Mouse (Mus musculus): ENCODE results near the gene 2210407C18Rik. TPM values are rescaled to one million over a fixed set of nuclear protein-coding genes. Genes with fewer than 3 reads are reported as not detected.

Gene 2210407C18Rik
- polyA plus RNA-seq, 1 experiment from 2014 or later, result not detected

DNA sequence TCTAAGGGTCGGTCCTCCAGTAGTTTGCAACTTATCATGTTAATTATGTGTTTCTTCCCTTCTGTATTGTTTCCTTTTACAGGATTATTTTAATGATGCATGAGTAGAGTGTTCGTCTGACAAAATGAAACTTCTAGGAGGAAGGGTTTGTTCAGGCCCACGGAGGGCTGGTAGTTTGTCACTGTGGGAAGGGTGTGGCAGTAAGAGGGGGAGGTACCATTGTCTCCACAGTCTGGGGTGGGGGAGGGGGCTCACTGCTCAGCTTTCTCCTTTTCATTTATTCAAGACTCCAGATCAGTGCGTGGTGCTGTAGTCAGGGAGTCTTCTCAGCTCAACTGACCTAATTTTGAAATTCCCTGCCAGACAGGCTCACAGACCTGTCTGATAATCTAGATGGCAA lies 10.3 kb upstream of the 2210407C18Rik start:
- no peaks in the 10 kb centered on the region for H3K9me3 ChIP-seq
- no peak overlapping the region for H3K4me3 ChIP-seq (replicated peaks)
- no peak overlapping the region for H3K9ac ChIP-seq (replicated peaks)
- WGBS, result 44% methylated on average over 4 of the region's 4 CpGs
- no peak for ATAC-seq
- no peaks in the 10 kb centered on the region for H3K36me3 ChIP-seq
- no peaks in the 10 kb centered on the region for H3K27me3 ChIP-seq
- H3K27ac ChIP-seq, result no peak overlapping the region
- H3K4me1 ChIP-seq (replicated peaks), result 0 out of 2 replicates have a peak, but pooled peaks cover 3% of the 10 kb centered on the region
- no peak overlapping the region for H3K4me2 ChIP-seq (replicated peaks)

- H3K9me3 ChIP-seq, result no peaks in the 10 kb centered on the region
- no peak overlapping the region for H3K9ac ChIP-seq (replicated peaks)
- no peak for ATAC-seq
- no peaks in the 10 kb centered on the region for H3K27me3 ChIP-seq
- H3K4me3 ChIP-seq (replicated peaks), result no peak overlapping the region
- WGBS, result 52% methylated on average over 6 of the region's 6 CpGs
- H3K36me3 ChIP-seq, result no peaks in the 10 kb centered on the region
- H3K27ac ChIP-seq, result no peak overlapping the region
- no peaks in the 10 kb centered on the region for H3K4me1 ChIP-seq (replicated peaks)
- H3K4me2 ChIP-seq (replicated peaks), result no peak overlapping the region
Observed at GRCm38 (mm10) chr11:58618793-58619192, 2.9 kb upstream of the 2210407C18Rik start.

GRCm38 (mm10) chr11:58618369-58618768 lies 2.5 kb upstream of the 2210407C18Rik start:
- 77% methylated on average over 3 of the region's 3 CpGs for WGBS
- ATAC-seq, result no peak
- H3K4me2 ChIP-seq (replicated peaks), result no peak overlapping the region
- no peak overlapping the region for H3K9ac ChIP-seq (replicated peaks)
- no peak overlapping the region for H3K27ac ChIP-seq
- no peaks in the 10 kb centered on the region for H3K9me3 ChIP-seq
- H3K4me1 ChIP-seq (replicated peaks), result no peaks in the 10 kb centered on the region
- no peaks in the 10 kb centered on the region for H3K27me3 ChIP-seq
- H3K4me3 ChIP-seq (replicated peaks), result no peak overlapping the region
- no peaks in the 10 kb centered on the region for H3K36me3 ChIP-seq

GRCm38 (mm10) chr11:58614526-58614925 lies 1.3 kb downstream of the 2210407C18Rik start:
- no peak overlapping the region for H3K9ac ChIP-seq (replicated peaks)
- no peaks in the 10 kb centered on the region for H3K27me3 ChIP-seq
- no peaks in the 10 kb centered on the region for H3K36me3 ChIP-seq
- H3K4me2 ChIP-seq (replicated peaks), result no peak overlapping the region
- H3K27ac ChIP-seq, result no peak overlapping the region
- H3K9me3 ChIP-seq, result no peaks in the 10 kb centered on the region
- no peaks in the 10 kb centered on the region for H3K4me1 ChIP-seq (replicated peaks)
- H3K4me3 ChIP-seq (replicated peaks), result no peak overlapping the region
- no peak for ATAC-seq

- 82% methylated on average over 3 of the region's 3 CpGs for WGBS
Observed at GRCm38 (mm10) chr11:58613359-58613758, 2.5 kb downstream of the 2210407C18Rik start.

GRCm38 (mm10) chr11:58607030-58607429 lies 8.8 kb downstream of the 2210407C18Rik start:
- Histone ChIP-seq H3K9me3 (no peaks in the 10 kb centered on the region), H3K36me3 (no peaks in the 10 kb centered on the region), H3K4me2 (replicated peaks) (no peak overlapping the region), H3K4me1 (replicated peaks) (no peaks in the 10 kb centered on the region), H3K9ac (replicated peaks) (no peak overlapping the region), H3K27me3 (no peaks in the 10 kb centered on the region), H3K4me3 (replicated peaks) (no peak overlapping the region), H3K27ac (no peak overlapping the region)
- no peak for ATAC-seq
- WGBS, result 89% methylated on average over 6 of the region's 6 CpGs

More at GRCm38 (mm10) chr11:58613359-58613758, 2.5 kb downstream of the 2210407C18Rik start:
- Histone ChIP-seq H3K4me1 (replicated peaks) (no peaks in the 10 kb centered on the region), H3K36me3 (no peaks in the 10 kb centered on the region), H3K27ac (no peak overlapping the region), H3K27me3 (no peaks in the 10 kb centered on the region), H3K4me2 (replicated peaks) (no peak overlapping the region), H3K4me3 (replicated peaks) (no peak overlapping the region), H3K9me3 (no peaks in the 10 kb centered on the region), H3K9ac (replicated peaks) (no peak overlapping the region)
- no peak for ATAC-seq

DNA sequence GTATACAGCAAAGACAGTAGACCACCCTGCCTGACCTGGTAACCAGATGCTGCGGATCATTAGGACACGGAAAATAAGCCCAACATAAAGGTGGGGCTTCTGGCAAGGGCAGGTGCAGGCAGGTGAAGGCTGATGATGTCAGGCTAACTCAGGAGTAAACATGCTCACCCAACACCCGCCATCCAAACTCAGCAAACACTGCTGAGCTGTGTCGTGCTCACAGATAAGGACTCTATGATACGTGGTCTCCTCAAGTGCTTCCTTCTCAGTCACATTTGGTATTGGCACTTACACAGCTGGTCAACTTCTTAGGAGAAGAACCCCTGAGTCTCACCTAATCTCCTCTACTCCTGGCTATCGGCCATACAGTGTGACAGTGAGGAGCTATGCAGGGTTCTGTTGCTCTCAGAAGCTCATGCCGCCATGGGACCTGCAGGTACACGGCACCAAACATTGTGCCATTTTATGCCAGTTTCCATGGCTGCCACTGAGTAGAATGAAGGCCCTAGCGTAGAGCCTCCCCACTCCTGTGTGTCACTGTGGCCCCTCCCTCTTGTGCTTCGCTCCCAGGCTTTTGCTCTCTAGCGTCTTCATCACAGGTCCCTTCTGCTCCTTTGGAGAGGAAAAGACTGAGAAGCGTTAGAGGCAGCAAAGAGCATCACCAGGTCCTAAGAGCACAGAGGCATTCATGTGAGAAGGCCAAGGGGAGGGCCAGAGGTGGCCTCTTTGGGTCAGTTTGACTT lies 9.5 kb downstream of the 2210407C18Rik start:
- Histone ChIP-seq H3K9me3 (no peaks in the 10 kb centered on the region), H3K4me3 (replicated peaks) (no peak overlapping the region), H3K4me1 (replicated peaks) (no peaks in the 10 kb centered on the region), H3K4me2 (replicated peaks) (no peak overlapping the region), H3K9ac (replicated peaks) (no peak overlapping the region), H3K27me3 (no peaks in the 10 kb centered on the region), H3K36me3 (no peaks in the 10 kb centered on the region), H3K27ac (no peak overlapping the region)
- 88% methylated on average over 12 of the region's 12 CpGs for WGBS
- ATAC-seq, result no peak

DNA sequence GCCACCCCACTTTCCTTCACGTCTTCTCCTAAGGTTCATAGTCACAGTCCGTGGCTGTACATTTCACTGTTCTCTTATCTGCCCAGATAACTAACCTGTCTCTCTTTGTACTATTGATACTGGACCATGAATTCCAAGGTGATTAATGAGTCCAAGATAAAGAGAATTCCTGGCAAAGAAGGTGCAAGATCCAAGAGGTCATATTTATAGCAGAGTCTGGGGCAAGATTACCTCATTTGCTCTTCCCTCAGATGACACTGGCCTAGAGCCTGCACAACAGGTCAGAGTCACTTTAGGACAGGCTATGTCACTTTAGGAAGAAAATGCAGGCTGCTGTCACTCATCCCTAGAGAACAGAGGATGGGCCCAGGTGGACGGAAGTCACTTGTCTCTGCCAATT lies 10.6 kb downstream of the 2210407C18Rik start:
- no peak overlapping the region for H3K4me3 ChIP-seq (replicated peaks)
- H3K36me3 ChIP-seq, result no peaks in the 10 kb centered on the region
- no peak for ATAC-seq
- 92% methylated on average over 3 of the region's 3 CpGs for WGBS
- no peak overlapping the region for H3K9ac ChIP-seq (replicated peaks)
- H3K4me2 ChIP-seq (replicated peaks), result no peak overlapping the region
- no peak overlapping the region for H3K27ac ChIP-seq
- H3K27me3 ChIP-seq, result no peaks in the 10 kb centered on the region
- H3K9me3 ChIP-seq, result no peaks in the 10 kb centered on the region
- H3K4me1 ChIP-seq (replicated peaks), result no peaks in the 10 kb centered on the region

DNA sequence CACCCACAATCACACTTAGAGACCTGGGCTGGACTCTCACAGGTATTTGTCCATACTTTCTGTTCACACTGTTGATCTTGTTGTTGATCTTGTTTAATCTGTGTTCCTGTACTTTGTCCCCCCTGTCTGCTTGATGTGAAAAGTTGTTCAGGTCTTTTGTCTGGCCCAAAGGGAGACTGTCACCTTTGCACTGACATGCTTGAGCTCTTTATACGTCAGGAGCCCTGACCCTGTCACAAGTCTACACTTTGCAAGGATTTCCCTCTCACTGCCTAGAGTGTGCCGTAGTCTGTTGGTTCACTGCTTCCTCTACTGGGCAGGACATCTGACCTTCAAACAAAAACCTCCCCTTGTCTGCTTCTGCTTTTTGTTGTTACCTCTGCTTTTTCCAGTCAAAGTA lies 11.2 kb downstream of the 2210407C18Rik start:
- H3K4me2 ChIP-seq (replicated peaks), result no peak overlapping the region
- H3K9me3 ChIP-seq, result no peaks in the 10 kb centered on the region
- no peak overlapping the region for H3K27ac ChIP-seq
- no peak overlapping the region for H3K9ac ChIP-seq (replicated peaks)
- WGBS, result 71% methylated on average over 2 of the region's 2 CpGs
- no peak for ATAC-seq
- H3K4me1 ChIP-seq (replicated peaks), result no peaks in the 10 kb centered on the region
- H3K36me3 ChIP-seq, result no peaks in the 10 kb centered on the region
- H3K27me3 ChIP-seq, result no peaks in the 10 kb centered on the region
- no peak overlapping the region for H3K4me3 ChIP-seq (replicated peaks)

DNA sequence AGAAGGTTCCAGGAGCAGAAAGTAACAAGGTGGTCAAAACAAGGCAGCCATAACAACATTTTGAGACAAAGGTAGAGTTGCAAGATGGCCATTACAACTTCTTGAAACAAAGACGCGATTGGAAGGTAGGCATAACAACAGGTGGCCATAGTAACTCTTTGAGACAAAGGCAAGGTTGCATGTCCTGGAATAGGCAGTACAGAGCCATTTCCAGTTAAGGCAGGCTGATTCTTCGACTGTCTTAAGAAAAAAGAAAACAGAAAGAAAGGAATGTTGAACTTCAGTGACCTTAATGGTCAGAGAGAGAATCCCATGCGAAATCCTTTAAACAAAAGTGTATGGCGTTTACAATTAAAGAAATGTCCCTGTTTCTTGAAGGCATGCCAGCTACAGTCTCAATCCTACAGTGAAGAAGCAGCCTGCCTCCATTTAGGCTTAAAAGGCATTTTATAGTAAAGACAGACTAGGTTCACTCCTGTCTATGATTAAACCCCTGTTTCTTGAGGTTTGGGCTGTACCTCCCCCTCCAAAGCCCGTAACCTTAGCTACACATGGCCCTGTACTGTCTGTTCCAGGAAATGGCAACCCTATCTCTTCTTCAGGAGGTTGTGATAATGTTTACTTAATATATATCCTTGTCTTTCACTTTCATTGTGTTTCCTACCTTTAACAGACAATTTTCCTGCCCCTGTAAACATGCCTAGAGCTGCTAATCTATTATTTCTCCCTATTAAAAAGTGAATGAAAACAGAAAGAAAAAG lies 12.9 kb downstream of the 2210407C18Rik start:
- H3K36me3 ChIP-seq, result no peaks in the 10 kb centered on the region
- H3K27me3 ChIP-seq, result no peaks in the 10 kb centered on the region
- H3K4me1 ChIP-seq (replicated peaks), result no peaks in the 10 kb centered on the region
- no peak overlapping the region for H3K4me3 ChIP-seq (replicated peaks)
- no peaks in the 10 kb centered on the region for H3K9me3 ChIP-seq
- no peak overlapping the region for H3K27ac ChIP-seq
- H3K9ac ChIP-seq (replicated peaks), result no peak overlapping the region
- no peak for ATAC-seq
- H3K4me2 ChIP-seq (replicated peaks), result no peak overlapping the region
- 81% methylated on average over 6 of the region's 6 CpGs for WGBS

DNA sequence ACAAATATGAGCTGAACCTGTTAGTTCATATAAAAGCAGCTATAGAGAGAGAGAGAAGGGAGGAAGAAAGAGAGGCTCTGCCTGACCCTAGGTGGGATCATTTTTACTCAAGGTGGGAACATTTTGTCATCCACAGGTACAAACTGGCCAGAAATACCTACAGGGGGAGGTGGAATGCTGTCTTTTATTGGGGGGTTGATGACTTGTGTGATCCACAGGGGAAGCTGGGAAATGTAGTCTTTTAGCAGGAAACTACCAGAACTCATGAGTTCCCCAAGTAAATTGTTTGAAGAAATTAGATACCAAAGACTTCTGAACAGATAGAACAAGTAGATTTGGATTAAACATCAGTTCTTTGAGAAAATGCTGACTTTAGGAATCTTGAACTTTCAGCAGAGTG lies 13.8 kb downstream of the 2210407C18Rik start:
- Histone ChIP-seq H3K4me3 (replicated peaks) (no peak overlapping the region), H3K4me1 (replicated peaks) (no peaks in the 10 kb centered on the region)
- no peak for ATAC-seq

DNA sequence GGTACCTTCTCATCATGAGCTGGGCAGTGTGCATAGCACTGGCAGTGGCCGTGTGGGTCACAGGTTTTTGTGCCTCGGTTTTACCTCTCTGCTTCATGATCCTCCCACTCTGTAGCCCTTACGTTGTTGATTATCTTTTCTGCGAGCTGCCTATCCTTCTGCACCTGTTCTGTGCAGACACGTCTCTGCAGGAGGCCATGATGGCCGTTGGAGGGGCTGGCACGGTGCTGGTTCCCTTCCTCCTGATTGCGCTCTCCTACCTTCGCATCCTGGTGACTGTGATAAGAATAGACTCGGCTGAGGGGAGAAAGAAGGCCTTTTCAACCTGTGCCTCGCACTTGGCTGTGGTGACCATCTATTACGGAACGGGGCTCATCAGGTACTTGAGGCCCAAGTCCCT lies 18.0 kb downstream of the 2210407C18Rik start:
- no peaks in the 10 kb centered on the region for H3K4me1 ChIP-seq (replicated peaks)
- H3K36me3 ChIP-seq, result no peaks in the 10 kb centered on the region
- H3K27ac ChIP-seq, result no peak overlapping the region
- H3K4me2 ChIP-seq (replicated peaks), result no peak overlapping the region
- WGBS, result 90% methylated on average over 13 of the region's 13 CpGs
- no peaks in the 10 kb centered on the region for H3K9me3 ChIP-seq
- no peak overlapping the region for H3K9ac ChIP-seq (replicated peaks)
- no peaks in the 10 kb centered on the region for H3K27me3 ChIP-seq
- no peak overlapping the region for H3K4me3 ChIP-seq (replicated peaks)
- no peak for ATAC-seq

More for the DNA sequence above, 13.8 kb downstream of the 2210407C18Rik start:
- Histone ChIP-seq H3K36me3 (no peaks in the 10 kb centered on the region), H3K27ac (no peak overlapping the region), H3K4me2 (replicated peaks) (no peak overlapping the region), H3K9me3 (no peaks in the 10 kb centered on the region), H3K9ac (replicated peaks) (no peak overlapping the region), H3K27me3 (no peaks in the 10 kb centered on the region)
